Comparison of ENCODE assay signal across 16 mouse cellular contexts in the genomic region with DNA sequence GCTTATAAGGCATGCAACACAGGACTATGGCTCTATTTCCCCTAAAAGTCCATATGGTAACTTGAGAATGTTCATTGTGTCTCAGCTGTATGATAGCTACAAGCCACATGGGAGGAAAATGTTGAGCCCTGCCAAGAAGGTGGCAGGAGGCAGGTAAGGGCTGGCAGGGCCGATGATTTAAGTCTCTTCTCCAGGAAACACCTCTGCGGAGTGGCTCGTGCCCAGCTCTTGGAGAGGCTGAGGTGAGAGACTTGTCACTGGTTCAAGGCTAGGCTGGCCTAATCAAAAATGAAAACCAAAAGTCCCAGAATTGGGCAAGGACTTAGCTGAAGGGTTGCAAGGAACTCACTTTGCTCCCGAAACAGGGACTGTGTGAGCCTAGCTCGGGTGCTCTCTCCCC. TPM values are rescaled to one million over a fixed set of nuclear protein-coding genes. Genes with fewer than 3 reads are reported as not detected.
DNase-seq lines count a peak whose midpoint lies in the region; ATAC-seq lines count a peak whose summit lies in the region.
"Had no signal": no experiment of that assay in that cellular context is flagged by ENCODE, and none has a peak within 500 bp of the region (broad histone marks: within the 10 kb centered on the region; RNA-seq: fewer than 3 reads in every experiment).

B3gnt4 (plus strand) TSS at position 301 of the 400 bp plus-strand sequence.

- peak within 1 kb of the TSS; percentile 64 for H3K4me3 ChIP-seq in embryonic facial prominence, embryonic 13.5 days
- H3K4me3 ChIP-seq in forebrain, embryonic 12.5 days (replicated peaks): no peak within 1 kb of the TSS
- H3K4me3 ChIP-seq in hindbrain, embryonic 13.5 days: peak within 1 kb of the TSS; percentile 64; the same call in 1 of the 2 replicates
- peak within 1 kb of the TSS; percentile 60 for H3K4me3 ChIP-seq in midbrain, embryonic 13.5 days (replicated peaks)

- no peak for ATAC-seq in embryonic facial prominence, embryonic 13.5 days (ENCODE audit: insufficient number of reproducible peaks, insufficient read depth, low FRiP score, low TSS enrichment, low read depth)
- ATAC-seq in forebrain, embryonic 12.5 days (ENCODE audit: low FRiP score): no peak
- no peak for ATAC-seq in hindbrain, embryonic 13.5 days (ENCODE audit: low FRiP score)
- ATAC-seq in midbrain, embryonic 13.5 days: no peak
- ATAC-seq: inflammation-experienced regulatory T-cells, adult 6 months had no signal

- WGBS in embryonic facial prominence, embryonic 13.5 days: 85% methylated on average over 5 of the region's 5 CpGs
- WGBS in forebrain, embryonic 12.5 days: 95% methylated on average over 5 of the region's 5 CpGs
- 88% methylated on average over 5 of the region's 5 CpGs for WGBS in hindbrain, embryonic 13.5 days
- 94% methylated on average over 5 of the region's 5 CpGs for WGBS in midbrain, embryonic 13.5 days

- H3K27ac ChIP-seq in embryonic facial prominence, embryonic 13.5 days: no peak within 1 kb of the TSS
- no peak within 1 kb of the TSS for H3K27ac ChIP-seq in forebrain, embryonic 12.5 days
- no peak within 1 kb of the TSS for H3K27ac ChIP-seq in hindbrain, embryonic 13.5 days
- no peak within 1 kb of the TSS for H3K27ac ChIP-seq in midbrain, embryonic 13.5 days
- H3K27ac ChIP-seq: gastrocnemius, adult 2 months had no signal

- H3K27me3 ChIP-seq in embryonic facial prominence, embryonic 13.5 days: peaks cover 10% of the 10 kb centered on the region; the same call in 1 of the 2 replicates
- H3K27me3 ChIP-seq in forebrain, embryonic 12.5 days: peaks cover 9% of the 10 kb centered on the region
- peaks cover 11% of the 10 kb centered on the region; the same call in 1 of the 2 replicates for H3K27me3 ChIP-seq in hindbrain, embryonic 13.5 days
- H3K27me3 ChIP-seq in midbrain, embryonic 13.5 days: peaks cover 10% of the 10 kb centered on the region

- no peak within 1 kb of the TSS for H3K9ac ChIP-seq in embryonic facial prominence, embryonic 13.5 days
- no peak within 1 kb of the TSS for H3K9ac ChIP-seq in forebrain, embryonic 12.5 days
- H3K9ac ChIP-seq in hindbrain, embryonic 13.5 days: no peak within 1 kb of the TSS
- no peak within 1 kb of the TSS for H3K9ac ChIP-seq in midbrain, embryonic 13.5 days (replicated peaks)
- H3K9ac ChIP-seq: lung, embryonic 14.5 days had no signal

- intact Hi-C loops in left cerebral cortex, postnatal 14 days (cut with DNase I): no loop called here

- peaks cover 39% of the 10 kb centered on the region for H3K36me3 ChIP-seq in embryonic facial prominence, embryonic 13.5 days
- H3K36me3 ChIP-seq in forebrain, embryonic 12.5 days (replicated peaks): peaks cover 33% of the 10 kb centered on the region
- peaks cover 40% of the 10 kb centered on the region for H3K36me3 ChIP-seq in hindbrain, embryonic 13.5 days
- peaks cover 31% of the 10 kb centered on the region for H3K36me3 ChIP-seq in midbrain, embryonic 13.5 days

- H3K4me1 ChIP-seq in embryonic facial prominence, embryonic 13.5 days: peaks cover 16% of the 10 kb centered on the region
- H3K4me1 ChIP-seq in forebrain, embryonic 12.5 days: peaks cover 15% of the 10 kb centered on the region
- peaks cover 21% of the 10 kb centered on the region for H3K4me1 ChIP-seq in hindbrain, embryonic 13.5 days (replicated peaks)
- H3K4me1 ChIP-seq in midbrain, embryonic 13.5 days (replicated peaks): peaks cover 18% of the 10 kb centered on the region

- H3K4me2 ChIP-seq in embryonic facial prominence, embryonic 13.5 days: peak within 1 kb of the TSS; percentile 89
- peak within 1 kb of the TSS; percentile 91 for H3K4me2 ChIP-seq in forebrain, embryonic 12.5 days
- peak within 1 kb of the TSS; percentile 77 for H3K4me2 ChIP-seq in hindbrain, embryonic 13.5 days
- H3K4me2 ChIP-seq in midbrain, embryonic 13.5 days (replicated peaks): peak within 1 kb of the TSS; percentile 79

- no peaks in the 10 kb centered on the region for H3K9me3 ChIP-seq in embryonic facial prominence, embryonic 13.5 days
- H3K9me3 ChIP-seq in forebrain, embryonic 12.5 days: no peaks in the 10 kb centered on the region
- no peaks in the 10 kb centered on the region for H3K9me3 ChIP-seq in hindbrain, embryonic 13.5 days
- no peaks in the 10 kb centered on the region for H3K9me3 ChIP-seq in midbrain, embryonic 13.5 days

- no peak for DNase-seq in left cerebral cortex, postnatal 14 days (ENCODE audit: low spot score in 2 of 2)
- DNase-seq in right cerebral cortex, postnatal 14 days: no peak
- no peak for DNase-seq in kidney, postnatal 10 days
- DNase-seq in frontal cortex, postnatal 25 days (ENCODE audit: low spot score in 2 of 2): no peak
- DNase-seq: adrenal gland, postnatal 10 days; cerebellum, adult 8-10 months; gastrocnemius, adult 2 months; heart, adult 11 months; kidney, adult 9 months; lung, embryonic 14.5 days; thymus, postnatal 25 days had no signal

RNA-seq across cellular contexts. Expression of gene B3gnt4, which starts in this region (rescaled TPM):
- polyA plus RNA-seq in embryonic facial prominence, embryonic 13.5 days (2015; fragmentation: Nextera tagmentation; extraction: Ambion mirVana): 1.3 and 1.6 TPM in 2 replicates
- polyA plus RNA-seq in forebrain, embryonic 12.5 days (2016; fragmentation: Nextera tagmentation; extraction: Ambion mirVana): 1.8 and 2.1 TPM in 2 replicates
- 1.1 and 1.6 TPM in 2 replicates for polyA plus RNA-seq in hindbrain, embryonic 13.5 days (2015; fragmentation: Nextera tagmentation; extraction: Ambion mirVana)
- polyA plus RNA-seq in midbrain, embryonic 13.5 days (2015; fragmentation: Nextera tagmentation; extraction: Ambion mirVana): 1.5 TPM in 2 replicates
- total RNA-seq in left cerebral cortex, postnatal 14 days (2021): under 1 TPM; 0.61 to 0.99 TPM
- total RNA-seq: gastrocnemius, adult 2 months had no signal
